Mouse (Mus musculus): ENCODE measurements around the gene Hdac10. TPM values are rescaled to one million over a fixed set of nuclear protein-coding genes. Genes with fewer than 3 reads are reported as not detected.

Hdac10 gene
- polyA plus RNA-seq, 1 experiment from 2014 or later, result 10.7 TPM

GRCm38 (mm10) chr15:89098616-89099015, 29.9 kb downstream of the Hdac10 start:
- no peak overlapping the region for H3K4me2 ChIP-seq (replicated peaks; ENCODE audit: low read depth)
- H3K4me1 ChIP-seq (replicated peaks; ENCODE audit: control insufficient read depth, insufficient read depth), result no peaks in the 10 kb centered on the region
- no peak for ATAC-seq (ENCODE audit: low FRiP score, low TSS enrichment)
- TF ChIP-seq CTCF (IDR thresholded peaks at IDR 0.05; ENCODE audit: low read depth) (no peak), EP300 (optimal IDR thresholded peaks at IDR 0.05) (no peak)
- H3K27me3 ChIP-seq (ENCODE audit: control insufficient read depth, insufficient read depth, low read length), result no peaks in the 10 kb centered on the region
- no peak overlapping the region for H3K9ac ChIP-seq (ENCODE audit: low read length)
- H3K4me3 ChIP-seq (ENCODE audit: low read depth, low read length), result no peak overlapping the region
- H3K36me3 ChIP-seq (ENCODE audit: control insufficient read depth, insufficient read depth, low read length), result peaks cover 58% of the 10 kb centered on the region
- no peak for DNase-seq (ENCODE audit: low spot score)
- H3K9me3 ChIP-seq (ENCODE audit: control insufficient read depth, low read length), result no peaks in the 10 kb centered on the region
- H3K27ac ChIP-seq (replicated peaks), result no peak overlapping the region
- WGBS, result 88% methylated on average over 7 of the region's 7 CpGs

GRCm38 (mm10) chr15:89097450-89097849, 31.1 kb downstream of the Hdac10 start:
- no peak overlapping the region for H3K4me3 ChIP-seq (ENCODE audit: low read depth, low read length)
- H3K9ac ChIP-seq (ENCODE audit: low read length), result no peak overlapping the region
- H3K9me3 ChIP-seq (ENCODE audit: control insufficient read depth, low read length), result no peaks in the 10 kb centered on the region
- TF ChIP-seq EP300 (optimal IDR thresholded peaks at IDR 0.05) (no peak), CTCF (IDR thresholded peaks at IDR 0.05; ENCODE audit: low read depth) (no peak)
- no peak overlapping the region for H3K4me2 ChIP-seq (replicated peaks; ENCODE audit: low read depth)
- no peak overlapping the region for H3K27ac ChIP-seq (replicated peaks)
- ATAC-seq (ENCODE audit: low FRiP score, low TSS enrichment) (no peak), DNase-seq (ENCODE audit: low spot score) (no peak)
- WGBS, result 89% methylated on average over 5 of the region's 5 CpGs
- H3K27me3 ChIP-seq (ENCODE audit: control insufficient read depth, insufficient read depth, low read length), result no peaks in the 10 kb centered on the region
- no peaks in the 10 kb centered on the region for H3K4me1 ChIP-seq (replicated peaks; ENCODE audit: control insufficient read depth, insufficient read depth)
- peaks cover 59% of the 10 kb centered on the region for H3K36me3 ChIP-seq (ENCODE audit: control insufficient read depth, insufficient read depth, low read length)

- Histone ChIP-seq H3K9ac (ENCODE audit: low read length) (no peak overlapping the region), H3K36me3 (ENCODE audit: control insufficient read depth, insufficient read depth, low read length) (peaks cover 30% of the 10 kb centered on the region), H3K27me3 (ENCODE audit: control insufficient read depth, insufficient read depth, low read length) (no peaks in the 10 kb centered on the region), H3K9me3 (ENCODE audit: control insufficient read depth, low read length) (no peaks in the 10 kb centered on the region), H3K4me2 (replicated peaks; ENCODE audit: low read depth) (no peak overlapping the region), H3K4me1 (replicated peaks; ENCODE audit: control insufficient read depth, insufficient read depth) (no peaks in the 10 kb centered on the region; the same call in 1 of the 2 replicates), H3K4me3 (ENCODE audit: low read depth, low read length) (no peak overlapping the region), H3K27ac (replicated peaks) (no peak overlapping the region)
- DNase-seq (ENCODE audit: low spot score), result no peak
- ATAC-seq (ENCODE audit: low FRiP score, low TSS enrichment), result no peak
- TF ChIP-seq CTCF (IDR thresholded peaks at IDR 0.05; ENCODE audit: low read depth) (no peak), EP300 (optimal IDR thresholded peaks at IDR 0.05) (no peak)
- WGBS, result 76% methylated on average over 5 of the region's 5 CpGs
These were observed 36.3 kb downstream of the Hdac10 start for GRCm38 (mm10) chr15:89092181-89092580.

- Histone ChIP-seq H3K36me3 (ENCODE audit: control insufficient read depth, insufficient read depth, low read length) (peaks cover 26% of the 10 kb centered on the region), H3K27ac (replicated peaks) (no peak overlapping the region), H3K4me1 (replicated peaks; ENCODE audit: control insufficient read depth, insufficient read depth) (no peaks in the 10 kb centered on the region; the same call in 1 of the 2 replicates), H3K4me3 (ENCODE audit: low read depth, low read length) (no peak overlapping the region), H3K9ac (ENCODE audit: low read length) (no peak overlapping the region), H3K27me3 (ENCODE audit: control insufficient read depth, insufficient read depth, low read length) (no peaks in the 10 kb centered on the region), H3K4me2 (replicated peaks; ENCODE audit: low read depth) (no peak overlapping the region), H3K9me3 (ENCODE audit: control insufficient read depth, low read length) (no peaks in the 10 kb centered on the region)
- DNase-seq (ENCODE audit: low spot score) (no peak), ATAC-seq (ENCODE audit: low FRiP score, low TSS enrichment) (no peak)
- 83% methylated on average over 4 of the region's 4 CpGs for WGBS
- TF ChIP-seq EP300 (optimal IDR thresholded peaks at IDR 0.05), result no peak
- no peak for TF ChIP-seq CTCF (IDR thresholded peaks at IDR 0.05; ENCODE audit: low read depth)
These were observed 37.8 kb downstream of the Hdac10 start for GRCm38 (mm10) chr15:89090662-89091061.

- H3K36me3 ChIP-seq (ENCODE audit: control insufficient read depth, insufficient read depth, low read length), result peaks cover 27% of the 10 kb centered on the region
- H3K9ac ChIP-seq (ENCODE audit: low read length), result peak overlapping the region; percentile 96
- peak overlapping the region; percentile 93 for H3K4me3 ChIP-seq (ENCODE audit: low read depth, low read length)
- peak; percentile 56 for ATAC-seq (ENCODE audit: low FRiP score, low TSS enrichment)
- no peaks in the 10 kb centered on the region for H3K27me3 ChIP-seq (ENCODE audit: control insufficient read depth, insufficient read depth, low read length)
- no peaks in the 10 kb centered on the region for H3K9me3 ChIP-seq (ENCODE audit: control insufficient read depth, low read length)
- peak overlapping the region; percentile 94 for H3K27ac ChIP-seq (replicated peaks)
- no peak for TF ChIP-seq EP300 (optimal IDR thresholded peaks at IDR 0.05)
- no peak; the same call in 1 of the 2 replicates for TF ChIP-seq CTCF (IDR thresholded peaks at IDR 0.05; ENCODE audit: low read depth)
- DNase-seq (ENCODE audit: low spot score), result peak; percentile 77
- peak overlapping the region; percentile 96 for H3K4me2 ChIP-seq (replicated peaks; ENCODE audit: low read depth)
- 3% methylated on average over 45 of the region's 68 CpGs for WGBS
- H3K4me1 ChIP-seq (replicated peaks; ENCODE audit: control insufficient read depth, insufficient read depth), result no peaks in the 10 kb centered on the region; the same call in 1 of the 2 replicates
These were observed 39.0 kb downstream of the Hdac10 start for GRCm38 (mm10) chr15:89089248-89090051.

GRCm38 (mm10) chr15:89088607-89089247, 39.8 kb downstream of the Hdac10 start, which contains the start of gene Selenoo:
Selenoo (plus strand) TSS chr15:89089084.
- WGBS, result under 1% methylated on average over 31 of the region's 38 CpGs
- no peaks in the 10 kb centered on the region; the same call in 1 of the 2 replicates for H3K4me1 ChIP-seq (replicated peaks; ENCODE audit: control insufficient read depth, insufficient read depth)

More at GRCm38 (mm10) chr15:89088607-89089247, 39.8 kb downstream of the Hdac10 start, which contains the start of gene Selenoo:
- ATAC-seq (ENCODE audit: low FRiP score, low TSS enrichment) (peak; percentile 93), DNase-seq (ENCODE audit: low spot score) (peak; percentile 94)
- Histone ChIP-seq H3K4me3 (ENCODE audit: low read depth, low read length) (peak within 1 kb of the TSS; percentile 93), H3K36me3 (ENCODE audit: control insufficient read depth, insufficient read depth, low read length) (peaks cover 26% of the 10 kb centered on the region), H3K4me2 (replicated peaks; ENCODE audit: low read depth) (peak within 1 kb of the TSS; percentile 96), H3K27me3 (ENCODE audit: control insufficient read depth, insufficient read depth, low read length) (no peaks in the 10 kb centered on the region), H3K9me3 (ENCODE audit: control insufficient read depth, low read length) (no peaks in the 10 kb centered on the region), H3K9ac (ENCODE audit: low read length) (peak within 1 kb of the TSS; percentile 96), H3K27ac (replicated peaks) (peak within 1 kb of the TSS; percentile 94)
- TF ChIP-seq EP300 (optimal IDR thresholded peaks at IDR 0.05) (no peak), CTCF (IDR thresholded peaks at IDR 0.05; ENCODE audit: low read depth) (no peak)

All from stomach, postnatal 0 days (tissue).